Mouse (Mus musculus) hindbrain, embryonic 13.5 days (tissue): ENCODE measurements around the gene Zcchc14. TPM values are rescaled to one million over a fixed set of nuclear protein-coding genes. Genes with fewer than 3 reads are reported as not detected.

Experiments
- ATAC-seq: fragments of 200-750 bp; cut with Nextera tagmentation; 2 replicates; pipeline ENCODE4 v1.8.0; 2017; ENCODE audit warnings: moderate TSS enrichment; ENCODE audit not compliant: low FRiP score
- H3K27ac ChIP-seq: fragments of 300-500 bp; sonication (generic); 2 replicates; pipeline ENCODE4 v1.5.1; 2015; ENCODE audit warnings: inconsistent platforms, mild to moderate bottlenecking, moderate library complexity
- H3K27me3 ChIP-seq: fragments of 300-500 bp; sonication (generic); 2 replicates; pipeline ENCODE4 v1.6.1; 2015; ENCODE audit warnings: mild to moderate bottlenecking, inconsistent platforms
- H3K36me3 ChIP-seq: fragments of 300-500 bp; sonication (generic); 2 replicates; pipeline ENCODE4 v1.6.1; 2015; ENCODE audit warnings: mild to moderate bottlenecking, inconsistent platforms
- H3K4me1 ChIP-seq: fragments of 300-500 bp; sonication (generic); replicated peaks from 2 replicates; pipeline ENCODE4 v1.6.1; 2015; ENCODE audit warnings: inconsistent platforms
- H3K4me2 ChIP-seq: fragments of 300-500 bp; sonication (generic); 2 replicates; pipeline ENCODE4 v1.6.1; 2015; ENCODE audit warnings: inconsistent platforms, mild to moderate bottlenecking, moderate library complexity
- H3K4me3 ChIP-seq: fragments of 300-500 bp; sonication (generic); 2 replicates; pipeline ENCODE4 v1.5.1; 2015; ENCODE audit warnings: mild to moderate bottlenecking, inconsistent platforms
- H3K9ac ChIP-seq: fragments of 300-500 bp; sonication (generic); 2 replicates; pipeline ENCODE4 v1.6.1; 2015; ENCODE audit warnings: mild to moderate bottlenecking, inconsistent platforms
- H3K9me3 ChIP-seq: fragments of 300-500 bp; sonication (generic); 2 replicates; pipeline ENCODE4 v1.6.1; 2016; ENCODE audit warnings: inconsistent platforms
- WGBS: fragments of 180-500 bp; shearing (Covaris S2); methylation state at CpG from one replicate; pipeline ENCODE4 v1.1.7; 2015; 5-methylcytosine and 5-hydroxymethylcytosine counted together
- polyA plus RNA-seq: library from polyadenylated mRNA; unstranded; fragments of >200 nt; fragmentation: Nextera tagmentation; extraction: Ambion mirVana; gene quantifications from 2 replicates; pipeline ENCODE4 v1.2.1, GENCODE M21; 2015

Zcchc14 gene
- polyA plus RNA-seq, 1 experiment from 2014 or later, result 28.3 TPM

- whole genome bisulfite sequencing, result 52% methylated on average over 11 of the region's 11 CpGs
- peak overlapping the region; percentile 61; the same call in 1 of the 2 replicates for H3K9ac ChIP-seq
Observed at GRCm38 (mm10) chr8:121643384-121643783, 9.3 kb downstream of the Zcchc14 start.

DNA sequence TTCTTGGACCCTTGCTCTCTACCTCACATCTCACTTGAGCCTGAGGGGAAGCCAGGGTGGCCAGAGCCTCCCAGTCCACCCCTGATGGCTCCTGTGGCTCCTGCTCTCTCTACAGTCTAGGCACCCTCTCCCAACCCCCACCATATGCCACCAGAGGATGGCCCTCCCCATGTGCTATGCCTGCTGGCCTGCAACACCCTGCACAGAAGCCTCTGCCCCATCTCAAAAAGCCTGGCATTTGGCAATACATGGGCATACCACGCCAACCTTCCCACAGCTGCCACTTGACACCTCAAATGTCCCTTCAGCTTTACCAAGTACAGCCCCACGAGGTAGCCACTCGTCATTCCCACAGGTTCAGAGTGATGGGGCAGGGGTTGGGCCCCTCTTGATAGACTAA is 9.9 kb downstream of the Zcchc14 start:
- Histone ChIP-seq H3K9ac (peak overlapping the region; percentile 61), H3K36me3 (no peaks in the 10 kb centered on the region), H3K4me3 (no peak overlapping the region), H3K4me2 (0 out of 2 replicates have a peak overlapping the region, but pooled peaks have one; percentile 10), H3K27me3 (no peaks in the 10 kb centered on the region), H3K4me1 (peaks cover 87% of the 10 kb centered on the region), H3K9me3 (no peaks in the 10 kb centered on the region), H3K27ac (peak overlapping the region; percentile 68)
- no peak for ATAC-seq
- WGBS, result 75% methylated on average over 3 of the region's 3 CpGs

More at GRCm38 (mm10) chr8:121643384-121643783, 9.3 kb downstream of the Zcchc14 start:
- Histone ChIP-seq H3K36me3 (no peaks in the 10 kb centered on the region), H3K27me3 (no peaks in the 10 kb centered on the region), H3K4me2 (no peak overlapping the region), H3K4me1 (peaks cover 87% of the 10 kb centered on the region), H3K4me3 (no peak overlapping the region), H3K27ac (peak overlapping the region; percentile 68), H3K9me3 (no peaks in the 10 kb centered on the region)
- no peak for ATAC-seq

DNA sequence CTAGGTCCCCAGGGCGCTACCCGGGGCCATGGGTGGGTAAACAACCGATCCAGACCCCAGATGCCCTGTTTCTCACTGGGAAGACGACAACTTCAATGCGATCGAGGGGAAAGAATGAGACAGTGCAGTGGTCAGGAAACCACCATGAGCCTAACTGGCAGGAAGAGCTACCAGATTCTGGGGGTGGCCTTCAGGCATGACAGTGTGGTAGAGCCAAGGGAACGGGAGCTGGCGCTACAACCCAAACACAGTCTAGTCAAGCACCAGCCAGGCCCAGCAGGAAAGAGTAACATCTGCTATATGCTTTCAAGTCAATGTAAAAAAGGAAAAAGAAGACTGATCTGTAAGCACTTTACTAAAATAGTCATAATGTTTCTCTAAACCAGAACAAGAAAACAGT is 16.5 kb downstream of the Zcchc14 start:
- peak overlapping the region; percentile 64 for H3K27ac ChIP-seq
- no peak for ATAC-seq

DNA sequence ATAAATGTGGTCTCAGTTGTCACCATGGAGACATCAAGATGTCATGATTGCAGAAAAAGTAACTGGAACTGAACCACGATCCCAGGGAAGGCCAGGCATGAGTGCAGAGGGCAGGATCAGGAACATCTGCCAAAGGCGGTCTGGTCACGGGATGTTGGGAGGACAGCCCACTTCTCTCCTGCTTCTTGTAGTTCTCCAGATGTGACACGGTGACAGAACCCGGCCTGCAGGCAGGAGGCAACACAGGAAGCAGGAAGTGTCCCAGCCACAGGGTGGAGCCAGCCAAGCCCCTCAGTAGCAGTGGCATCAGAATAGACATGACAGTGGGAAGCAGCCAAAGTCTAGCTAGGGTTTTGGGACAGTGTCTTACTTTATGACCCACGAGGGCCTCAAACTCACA is 17.2 kb downstream of the Zcchc14 start:
- Histone ChIP-seq H3K4me3 (no peak overlapping the region), H3K9ac (no peak overlapping the region), H3K27ac (peak overlapping the region; percentile 64; the same call in 1 of the 2 replicates), H3K4me1 (peaks cover 62% of the 10 kb centered on the region), H3K27me3 (no peaks in the 10 kb centered on the region), H3K36me3 (no peaks in the 10 kb centered on the region), H3K4me2 (no peak overlapping the region), H3K9me3 (no peaks in the 10 kb centered on the region)
- ATAC-seq, result no peak
- 85% methylated on average over 6 of the region's 6 CpGs for WGBS

More for the DNA sequence above, 16.5 kb downstream of the Zcchc14 start:
- Histone ChIP-seq H3K9me3 (no peaks in the 10 kb centered on the region), H3K9ac (no peak overlapping the region), H3K4me2 (no peak overlapping the region), H3K4me1 (peaks cover 60% of the 10 kb centered on the region), H3K27me3 (no peaks in the 10 kb centered on the region), H3K4me3 (no peak overlapping the region), H3K36me3 (no peaks in the 10 kb centered on the region)
- 83% methylated on average over 8 of the region's 8 CpGs for WGBS

DNA sequence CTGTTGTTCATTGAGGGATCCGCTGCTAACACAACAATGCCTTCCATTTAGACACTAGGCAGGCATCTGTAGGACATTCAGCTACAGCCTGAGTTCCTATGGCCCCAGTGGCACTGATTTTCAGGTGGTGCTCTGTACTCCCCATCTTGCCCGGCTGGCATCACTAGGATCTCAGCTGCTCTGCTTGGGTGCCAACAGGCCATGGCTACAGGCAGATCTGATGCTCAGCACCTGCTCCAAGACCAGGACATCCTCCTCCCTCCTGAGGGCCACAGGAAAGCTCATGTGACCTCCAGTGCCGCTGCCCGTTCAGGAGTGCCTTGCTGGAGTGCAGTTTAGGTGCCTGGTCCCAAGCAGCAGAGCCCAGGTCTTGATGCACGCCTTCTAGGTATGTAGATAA is 20.3 kb downstream of the Zcchc14 start:
- ATAC-seq, result no peak
- no peak overlapping the region for H3K4me2 ChIP-seq
- 87% methylated on average over 5 of the region's 5 CpGs for WGBS

DNA sequence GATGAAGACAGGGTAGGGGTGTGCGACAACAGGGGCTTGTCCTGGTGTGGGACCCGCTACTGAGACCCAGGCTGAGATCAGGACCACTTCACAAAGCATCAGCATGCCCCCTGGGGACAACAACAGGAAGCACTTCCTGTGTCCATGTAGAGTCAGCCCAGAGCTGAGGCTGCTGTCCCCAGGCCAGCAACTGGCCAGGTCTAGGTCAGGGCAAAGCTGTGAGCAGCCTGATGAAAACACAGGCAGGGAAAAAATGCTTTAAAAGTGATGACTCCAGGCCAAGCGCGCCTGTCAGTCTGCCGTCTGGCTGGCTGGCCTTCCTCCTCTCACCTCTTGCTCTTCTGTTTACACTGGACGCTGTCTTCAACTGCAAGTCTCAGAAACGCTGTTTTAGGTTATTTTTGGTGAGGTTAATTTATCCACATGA is 21.0 kb downstream of the Zcchc14 start:
- H3K9me3 ChIP-seq, result no peaks in the 10 kb centered on the region
- 0 out of 2 replicates have a peak, but pooled peaks have one; percentile 17 for ATAC-seq
- no peak overlapping the region for H3K4me3 ChIP-seq
- 72% methylated on average over 7 of the region's 7 CpGs for WGBS
- H3K4me1 ChIP-seq, result peaks cover 36% of the 10 kb centered on the region
- H3K36me3 ChIP-seq, result peaks cover 21% of the 10 kb centered on the region
- H3K27me3 ChIP-seq, result no peaks in the 10 kb centered on the region
- no peak overlapping the region for H3K4me2 ChIP-seq
- H3K9ac ChIP-seq, result no peak overlapping the region; the same call in 1 of the 2 replicates
- 0 out of 2 replicates have a peak overlapping the region, but pooled peaks have one; percentile 12 for H3K27ac ChIP-seq

More for the DNA sequence above, 20.3 kb downstream of the Zcchc14 start:
- peak overlapping the region; percentile 12; the same call in 1 of the 2 replicates for H3K27ac ChIP-seq
- no peak overlapping the region for H3K4me3 ChIP-seq
- H3K9ac ChIP-seq, result no peak overlapping the region; the same call in 1 of the 2 replicates
- H3K9me3 ChIP-seq, result no peaks in the 10 kb centered on the region
- H3K27me3 ChIP-seq, result no peaks in the 10 kb centered on the region
- peaks cover 13% of the 10 kb centered on the region for H3K36me3 ChIP-seq
- peaks cover 39% of the 10 kb centered on the region for H3K4me1 ChIP-seq

DNA sequence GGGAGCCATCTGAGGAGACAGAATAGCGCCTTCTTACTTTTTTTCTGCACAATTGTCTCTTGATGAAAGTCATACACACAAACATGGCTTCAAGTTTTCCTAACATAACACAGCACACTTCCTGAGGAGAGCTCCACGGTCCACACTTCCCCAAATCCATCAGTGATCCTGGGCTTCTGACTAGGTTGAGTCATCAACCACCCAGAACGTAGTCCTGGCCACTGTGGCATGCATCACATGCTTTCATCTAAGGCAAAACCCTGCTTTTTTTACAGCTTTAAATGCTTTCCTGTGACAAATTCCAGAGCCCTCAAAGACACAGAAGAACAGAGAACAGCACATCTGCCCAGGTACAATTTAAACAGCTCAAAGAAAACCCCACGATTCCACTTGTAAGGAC is 24.0 kb downstream of the Zcchc14 start:
- Histone ChIP-seq H3K9ac (no peak overlapping the region), H3K4me1 (peaks cover 58% of the 10 kb centered on the region), H3K9me3 (no peaks in the 10 kb centered on the region), H3K4me3 (no peak overlapping the region), H3K27me3 (no peaks in the 10 kb centered on the region), H3K27ac (no peak overlapping the region), H3K36me3 (peaks cover 26% of the 10 kb centered on the region), H3K4me2 (no peak overlapping the region)
- 96% methylated on average over 4 of the region's 4 CpGs for WGBS
- no peak for ATAC-seq

- Histone ChIP-seq H3K9me3 (no peaks in the 10 kb centered on the region), H3K4me2 (no peak overlapping the region), H3K9ac (0 out of 2 replicates have a peak overlapping the region, but pooled peaks have one; percentile 13), H3K27me3 (no peaks in the 10 kb centered on the region), H3K27ac (peak overlapping the region; percentile 14; the same call in 1 of the 2 replicates), H3K36me3 (peaks cover 28% of the 10 kb centered on the region), H3K4me3 (no peak overlapping the region), H3K4me1 (peaks cover 84% of the 10 kb centered on the region)
- ATAC-seq, result no peak
- 79% methylated on average over 8 of the region's 8 CpGs for WGBS
Observed at GRCm38 (mm10) chr8:121623043-121623442, 29.7 kb downstream of the Zcchc14 start.

- ATAC-seq, result no peak
- Histone ChIP-seq H3K4me2 (no peak overlapping the region), H3K27ac (no peak overlapping the region), H3K27me3 (no peaks in the 10 kb centered on the region), H3K9me3 (no peaks in the 10 kb centered on the region), H3K4me3 (no peak overlapping the region), H3K9ac (no peak overlapping the region), H3K36me3 (peaks cover 28% of the 10 kb centered on the region), H3K4me1 (peaks cover 82% of the 10 kb centered on the region)
- WGBS, result 72% methylated on average over 1 of the region's 1 CpGs
Observed at GRCm38 (mm10) chr8:121621879-121622278, 30.8 kb downstream of the Zcchc14 start.

DNA sequence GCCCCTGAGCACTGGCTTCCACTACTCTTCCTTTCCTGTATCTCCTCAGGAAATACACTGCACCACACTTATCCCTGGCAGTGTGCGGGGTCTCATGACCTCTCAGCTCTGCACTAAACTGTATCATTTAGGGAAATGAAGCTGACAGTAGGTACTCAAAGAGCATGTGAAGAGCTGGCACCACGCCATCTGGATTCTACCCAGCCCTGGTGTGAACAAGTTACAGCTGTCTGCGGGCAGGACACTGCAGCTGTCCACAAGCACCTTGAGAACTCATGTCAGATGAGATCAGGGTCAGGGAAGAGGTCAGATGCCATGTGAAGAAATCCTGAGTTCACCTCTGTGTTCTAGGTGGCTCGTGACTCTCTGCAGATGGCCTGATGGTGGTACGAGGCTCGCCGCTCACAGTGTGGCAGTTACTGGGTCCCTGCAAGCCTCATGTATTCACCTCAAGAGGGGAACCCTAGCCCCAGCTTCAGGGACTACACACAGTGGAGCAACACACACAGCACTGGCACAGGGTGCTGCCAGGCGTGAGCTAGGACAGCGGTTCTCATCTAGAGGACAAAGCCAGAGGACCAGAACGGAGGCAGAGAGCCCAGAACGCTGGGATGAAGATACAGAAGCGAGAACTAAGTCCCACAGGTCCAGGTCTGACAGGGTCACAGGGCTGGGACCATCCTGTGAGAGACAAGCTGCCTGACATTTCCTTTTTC is 31.7 kb downstream of the Zcchc14 start:
- Histone ChIP-seq H3K4me1 (peaks cover 73% of the 10 kb centered on the region), H3K36me3 (peaks cover 30% of the 10 kb centered on the region), H3K9ac (no peak overlapping the region), H3K27ac (no peak overlapping the region), H3K27me3 (no peaks in the 10 kb centered on the region), H3K9me3 (no peaks in the 10 kb centered on the region), H3K4me2 (no peak overlapping the region), H3K4me3 (no peak overlapping the region)
- WGBS, result 90% methylated on average over 12 of the region's 12 CpGs
- no peak for ATAC-seq

- Histone ChIP-seq H3K9me3 (no peaks in the 10 kb centered on the region), H3K27ac (peak overlapping the region; percentile 66), H3K36me3 (peaks cover 39% of the 10 kb centered on the region), H3K4me3 (no peak overlapping the region), H3K27me3 (no peaks in the 10 kb centered on the region), H3K4me2 (no peak overlapping the region), H3K4me1 (peaks cover 58% of the 10 kb centered on the region), H3K9ac (no peak overlapping the region)
- no peak for ATAC-seq
- WGBS, result 69% methylated on average over 7 of the region's 7 CpGs
Observed at GRCm38 (mm10) chr8:121619401-121619995, 33.2 kb downstream of the Zcchc14 start.

- no peaks in the 10 kb centered on the region for H3K9me3 ChIP-seq
- no peaks in the 10 kb centered on the region for H3K27me3 ChIP-seq
- H3K36me3 ChIP-seq, result peaks cover 65% of the 10 kb centered on the region
- no peak overlapping the region for H3K9ac ChIP-seq
- H3K4me3 ChIP-seq, result no peak overlapping the region
- H3K4me1 ChIP-seq, result peaks cover 9% of the 10 kb centered on the region
- 0 out of 2 replicates have a peak overlapping the region, but pooled peaks have one; percentile 14 for H3K27ac ChIP-seq
- no peak for ATAC-seq
- H3K4me2 ChIP-seq, result no peak overlapping the region
Observed at GRCm38 (mm10) chr8:121613419-121613818, 39.3 kb downstream of the Zcchc14 start.
